Mouse (Mus musculus) stomach, embryonic 16.5 days (tissue): ENCODE results near the gene Dnajc7. TPM values are rescaled to one million over a fixed set of nuclear protein-coding genes. Genes with fewer than 3 reads are reported as not detected.
"Not testable (repeated sequence)": the region's sequence is repeated elsewhere in the genome, so short reads cannot be mapped to it uniquely, and the experiment has no call there.

Source experiments
- ATAC-seq: fragments of 200-750 bp; cut with Nextera tagmentation; 2 replicates; pipeline ENCODE4 v1.8.0; 2017; ENCODE audit warnings: moderate number of reproducible peaks, moderate TSS enrichment; ENCODE audit not compliant: insufficient read depth, low FRiP score
- H3K27ac ChIP-seq: fragments of 300-500 bp; sonication (generic); 2 replicates; pipeline ENCODE4 v1.5.1; 2014; ENCODE audit warnings: low read length
- H3K27me3 ChIP-seq: fragments of 300-500 bp; sonication (generic); 2 replicates; pipeline ENCODE4 v1.6.1; 2014; ENCODE audit warnings: low read length, control low read depth, mixed read lengths; ENCODE audit not compliant: control insufficient read depth, insufficient read depth
- H3K36me3 ChIP-seq: fragments of 300-500 bp; sonication (generic); 2 replicates; pipeline ENCODE4 v1.6.1; 2014; ENCODE audit warnings: low read length; ENCODE audit not compliant: control insufficient read depth, insufficient read depth
- H3K4me1 ChIP-seq: fragments of 300-500 bp; sonication (generic); 2 replicates; pipeline ENCODE4 v1.6.1; 2014; ENCODE audit warnings: low read length, control low read depth, mixed read lengths; ENCODE audit not compliant: control insufficient read depth, insufficient read depth
- H3K4me2 ChIP-seq: fragments of 300-500 bp; sonication (generic); 2 replicates; pipeline ENCODE4 v1.6.1; 2014; ENCODE audit warnings: low read depth, low read length, mixed read lengths
- H3K4me3 ChIP-seq: fragments of 300-500 bp; sonication (generic); replicated peaks from 2 replicates; pipeline ENCODE4 v1.5.1; 2014; ENCODE audit warnings: mild to moderate bottlenecking, low read length
- H3K9ac ChIP-seq: fragments of 300-500 bp; sonication (generic); 2 replicates; pipeline ENCODE4 v1.6.1; 2014; ENCODE audit warnings: low read length
- H3K9me3 ChIP-seq: fragments of 300-500 bp; sonication (generic); replicated peaks from 2 replicates; pipeline ENCODE4 v1.6.1; 2016; ENCODE audit warnings: low read length, control low read depth; ENCODE audit not compliant: control insufficient read depth
- WGBS: fragments of 180-500 bp; shearing (Covaris S2); extraction: QIAGEN DNeasy Blood & Tissue Kit; methylation state at CpG from one replicate; pipeline ENCODE4 v1.1.7; 2014; 5-methylcytosine and 5-hydroxymethylcytosine counted together
- polyA plus RNA-seq: library from polyadenylated mRNA; unstranded; fragments of >200 nt; fragmentation: Nextera tagmentation; extraction: Ambion mirVana; gene quantifications from 2 replicates; pipeline ENCODE4 v1.2.1, GENCODE M21; 2015

Gene Dnajc7
- polyA plus RNA-seq, 1 experiment from 2014 or later, result 209 TPM

DNA sequence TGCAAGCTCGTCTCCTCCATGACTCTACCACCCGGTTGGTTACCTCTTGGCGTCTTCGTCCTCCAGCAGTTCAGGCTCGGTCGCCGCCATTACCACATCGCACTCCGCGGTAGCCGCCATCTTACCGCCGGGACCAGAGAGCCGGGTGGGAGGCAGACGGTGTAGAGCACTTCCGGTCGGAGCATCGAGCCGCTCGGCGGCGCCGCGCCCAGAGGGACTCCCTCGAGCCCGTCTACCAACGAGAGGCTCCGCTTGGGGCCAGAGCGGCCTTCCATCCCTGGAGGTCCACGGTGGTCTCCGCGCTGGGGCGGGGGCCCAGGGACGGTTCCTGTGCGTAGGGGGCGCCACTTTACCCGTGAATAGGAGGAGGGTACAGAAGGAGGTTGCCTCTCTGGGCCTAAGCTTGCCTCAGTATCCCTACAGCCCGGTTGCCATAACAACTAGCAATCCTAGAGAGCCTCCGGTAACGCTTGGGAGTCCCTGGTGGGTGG is 438 bp downstream of the Dnajc7 start:
- Histone ChIP-seq H3K4me3 (peak overlapping the region; percentile 82), H3K4me1 (peaks cover 24% of the 10 kb centered on the region), H3K27me3 (no peaks in the 10 kb centered on the region), H3K9me3 (no peaks in the 10 kb centered on the region), H3K36me3 (no peaks in the 10 kb centered on the region), H3K27ac (peak overlapping the region; percentile 94), H3K9ac (peak overlapping the region; percentile 92), H3K4me2 (peak overlapping the region; percentile 57)
- ATAC-seq, result peak; percentile 93
- WGBS, result 0% methylated on average over 40 of the region's 40 CpGs

GRCm38 (mm10) chr11:100618761-100619484 is 1.0 kb downstream of the Dnajc7 start, which contains the start of gene Nkiras2:
Nkiras2 (plus strand) TSS chr11:100619244.
- ATAC-seq, result peak; percentile 43
- Histone ChIP-seq H3K36me3 (no peaks in the 10 kb centered on the region), H3K4me2 (peak within 1 kb of the TSS; percentile 72), H3K9ac (peak within 1 kb of the TSS; percentile 92), H3K9me3 (no peaks in the 10 kb centered on the region), H3K27me3 (no peaks in the 10 kb centered on the region), H3K4me3 (peak within 1 kb of the TSS; percentile 82), H3K4me1 (peaks cover 20% of the 10 kb centered on the region), H3K27ac (peak within 1 kb of the TSS; percentile 94)
- WGBS, result under 1% methylated on average over 36 of the region's 36 CpGs

DNA sequence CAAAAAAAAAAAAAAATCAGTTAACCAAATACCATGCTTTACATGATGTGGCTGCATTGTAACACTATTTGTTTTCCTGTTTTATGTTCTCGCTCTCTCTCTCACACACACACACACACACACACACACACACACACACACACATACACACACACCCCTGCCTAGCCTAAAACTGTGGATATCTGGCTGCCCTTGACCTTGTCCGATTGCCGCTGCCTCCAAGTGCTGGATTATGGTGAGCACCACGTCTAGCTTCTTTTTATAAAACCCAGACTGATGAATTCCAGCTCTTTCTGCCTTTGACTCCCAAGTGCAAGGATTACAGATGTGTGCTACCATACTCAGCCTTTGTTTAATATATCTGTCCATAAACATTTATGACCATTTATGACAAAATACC is 2.5 kb downstream of the Dnajc7 start:
- ATAC-seq, result no peak
- Histone ChIP-seq H3K4me1 (peaks cover 16% of the 10 kb centered on the region), H3K4me3 (peak overlapping the region; percentile 82; the same call in 1 of the 2 replicates), H3K27me3 (no peaks in the 10 kb centered on the region), H3K9ac (0 out of 2 replicates have a peak overlapping the region, but pooled peaks have one; percentile 34), H3K4me2 (peak overlapping the region; percentile 72), H3K36me3 (no peaks in the 10 kb centered on the region), H3K27ac (no peak overlapping the region), H3K9me3 (no peaks in the 10 kb centered on the region)
- 59% methylated on average over 4 of the region's 4 CpGs for WGBS

DNA sequence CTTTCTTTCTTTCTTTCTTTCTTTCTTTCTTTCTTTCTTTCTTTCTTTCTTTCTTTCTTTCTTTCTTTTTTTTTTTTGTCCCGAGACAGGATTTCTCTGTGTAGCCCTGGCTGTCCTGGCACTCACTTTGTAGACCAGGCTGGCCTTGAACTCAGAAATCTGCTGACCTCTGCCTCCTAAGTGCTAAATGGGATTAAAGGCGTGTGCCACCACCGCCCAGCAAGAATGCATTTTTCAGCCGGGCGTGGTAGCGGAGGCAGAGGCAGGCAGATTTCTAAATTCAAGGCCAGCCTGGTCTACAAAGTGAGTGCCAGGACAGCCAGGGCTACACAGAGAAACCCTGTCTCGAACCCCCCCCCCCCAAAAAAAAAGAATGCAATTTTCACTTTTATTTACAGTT is 3.1 kb downstream of the Dnajc7 start:
- peaks cover 16% of the 10 kb centered on the region for H3K4me1 ChIP-seq
- not testable (repeated sequence) for H3K4me3 ChIP-seq, H3K4me2 ChIP-seq, H3K9ac ChIP-seq, ATAC-seq, H3K36me3 ChIP-seq, H3K9me3 ChIP-seq, H3K27ac ChIP-seq, H3K27me3 ChIP-seq
- WGBS, result 96% methylated on average over 7 of the region's 7 CpGs

GRCm38 (mm10) chr11:100616332-100616731 is 3.6 kb downstream of the Dnajc7 start:
- no peak overlapping the region for H3K9ac ChIP-seq
- 82% methylated on average over 5 of the region's 5 CpGs for WGBS
- H3K4me3 ChIP-seq, result no peak overlapping the region
- ATAC-seq, result no peak
- no peaks in the 10 kb centered on the region for H3K27me3 ChIP-seq
- H3K4me2 ChIP-seq, result no peak overlapping the region
- no peak overlapping the region for H3K27ac ChIP-seq
- H3K4me1 ChIP-seq, result peaks cover 16% of the 10 kb centered on the region
- H3K36me3 ChIP-seq, result no peaks in the 10 kb centered on the region
- H3K9me3 ChIP-seq, result no peaks in the 10 kb centered on the region

- Histone ChIP-seq H3K4me2 (0 out of 2 replicates have a peak overlapping the region, but pooled peaks have one; percentile 9), H3K27ac (peak overlapping the region; percentile 53; the same call in 1 of the 2 replicates), H3K36me3 (no peaks in the 10 kb centered on the region), H3K4me3 (no peak overlapping the region), H3K9ac (0 out of 2 replicates have a peak overlapping the region, but pooled peaks have one; percentile 43), H3K4me1 (peaks cover 20% of the 10 kb centered on the region), H3K9me3 (no peaks in the 10 kb centered on the region), H3K27me3 (no peaks in the 10 kb centered on the region)
- 66% methylated on average over 3 of the region's 3 CpGs for WGBS
- no peak for ATAC-seq
Observed at GRCm38 (mm10) chr11:100613241-100613640, 6.7 kb downstream of the Dnajc7 start.

DNA sequence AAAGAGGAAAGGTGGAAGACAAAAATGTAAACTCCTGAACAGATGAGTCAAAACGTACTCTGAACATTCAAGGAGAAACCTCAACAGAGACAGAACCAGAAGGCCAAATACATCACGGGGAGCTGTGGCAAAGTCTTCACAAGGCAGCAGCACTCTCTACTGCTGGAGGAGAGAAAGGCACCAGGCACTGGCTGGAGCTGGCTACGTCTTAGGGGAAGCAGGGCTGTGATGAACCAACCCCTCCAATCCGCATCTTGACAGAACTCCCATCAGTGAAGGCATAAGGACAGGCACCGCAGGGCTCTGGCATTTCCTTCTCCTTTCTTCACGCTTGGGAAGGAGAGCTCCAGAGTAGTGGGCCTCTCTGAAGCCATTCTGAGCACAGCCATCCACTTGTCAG is 8.3 kb downstream of the Dnajc7 start:
- no peak overlapping the region for H3K4me3 ChIP-seq
- WGBS, result 86% methylated on average over 6 of the region's 6 CpGs
- peaks cover 9% of the 10 kb centered on the region; the same call in 1 of the 2 replicates for H3K4me1 ChIP-seq
- no peak overlapping the region for H3K4me2 ChIP-seq
- no peak for ATAC-seq
- no peak overlapping the region for H3K9ac ChIP-seq
- no peak overlapping the region for H3K27ac ChIP-seq
- H3K9me3 ChIP-seq, result no peaks in the 10 kb centered on the region
- no peaks in the 10 kb centered on the region for H3K27me3 ChIP-seq
- H3K36me3 ChIP-seq, result no peaks in the 10 kb centered on the region

DNA sequence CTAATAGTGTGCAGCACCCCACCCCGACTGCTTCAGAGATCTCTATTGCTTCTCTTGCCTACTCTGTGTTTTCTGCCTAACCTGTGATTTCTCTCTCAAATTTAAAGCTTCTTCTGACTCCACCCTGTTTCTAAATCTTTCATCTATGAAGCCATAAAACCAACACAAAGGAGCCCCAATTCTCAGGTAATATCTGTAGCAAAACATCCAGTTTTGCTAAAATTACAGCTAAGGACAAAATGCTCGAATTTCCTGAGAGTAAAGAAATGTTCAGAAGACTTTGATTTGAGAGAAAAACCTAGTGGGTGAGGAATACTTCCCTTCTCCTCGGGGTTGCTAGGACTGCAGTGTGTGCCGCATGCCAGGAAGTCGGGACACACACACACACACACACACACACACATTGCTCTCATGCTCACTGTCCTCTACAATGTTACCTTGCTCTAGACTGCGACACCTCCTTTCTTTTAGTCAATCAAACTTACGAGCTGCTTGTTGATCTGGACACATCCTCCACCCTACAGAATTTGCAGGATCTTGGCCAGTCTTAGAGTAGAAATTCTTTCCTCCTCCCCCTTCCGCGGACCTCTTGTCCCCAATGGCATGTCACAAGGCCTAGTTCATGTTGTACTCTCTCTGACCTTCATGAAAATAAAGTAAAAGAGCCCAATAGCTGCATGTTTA is 9.8 kb downstream of the Dnajc7 start:
- Histone ChIP-seq H3K4me3 (no peak overlapping the region), H3K27ac (no peak overlapping the region), H3K4me2 (no peak overlapping the region), H3K9ac (no peak overlapping the region), H3K4me1 (peaks cover 6% of the 10 kb centered on the region; the same call in 1 of the 2 replicates), H3K36me3 (no peaks in the 10 kb centered on the region), H3K9me3 (no peaks in the 10 kb centered on the region), H3K27me3 (no peaks in the 10 kb centered on the region)
- 79% methylated on average over 9 of the region's 9 CpGs for WGBS
- ATAC-seq, result no peak
